Mouse (Mus musculus) myocyte (in vitro differentiated cells): ENCODE data around the gene Gm11985. TPM values are rescaled to one million over a fixed set of nuclear protein-coding genes. Genes with fewer than 3 reads are reported as not detected.

Experiments used
- H3K27me3 ChIP-seq: one replicate; pipeline ENCODE4 v1.6.1; 2011; ENCODE audit not compliant: control insufficient read depth, insufficient read depth, insufficient read length
- H3K36me3 ChIP-seq: one replicate; pipeline ENCODE4 v1.6.1; 2011; ENCODE audit not compliant: control insufficient read depth, insufficient read depth
- H3K4me2 ChIP-seq: one replicate; pipeline ENCODE4 v1.6.1; 2011; ENCODE audit warnings: low read depth, control low read depth
- H3K4me3 ChIP-seq: one replicate; pipeline ENCODE4 v1.5.1; 2011; ENCODE audit warnings: mild to moderate bottlenecking, control low read depth, moderate library complexity
- H3K79me2 ChIP-seq: one replicate; pipeline ENCODE4 v1.6.1; 2011; ENCODE audit not compliant: control insufficient read depth, insufficient read depth
- H3ac ChIP-seq: one replicate; pipeline ENCODE4 v1.6.1; 2011; ENCODE audit not compliant: control insufficient read depth, insufficient read length
- CEBPB ChIP-seq: IDR thresholded peaks from 2 replicates; pipeline ENCODE4 v1.6.1; 2011; ENCODE audit warnings: mild to moderate bottlenecking, moderate library complexity; ENCODE audit not compliant: poor library complexity, insufficient read depth, severe bottlenecking
- E2F4 ChIP-seq: IDR thresholded peaks from one replicate; pipeline ENCODE4 v1.6.1; 2011; ENCODE audit warnings: mild to moderate bottlenecking, control low read depth, moderate library complexity; ENCODE audit not compliant: insufficient read depth
- MAX ChIP-seq: IDR thresholded peaks from one replicate; pipeline ENCODE4 v1.6.1; 2011; ENCODE audit warnings: low read depth, mild to moderate bottlenecking, control low read depth
- MYOD1 ChIP-seq, 3 experiments: IDR thresholded peaks; one replicate each; pipeline ENCODE4 v1.6.1; 2011; ENCODE audit warnings: control low read depth in 2 of 3, low read depth in 2 of 3, mild to moderate bottlenecking in 2 of 3, moderate library complexity in 1 of 3; ENCODE audit not compliant: insufficient read length in 2 of 3, control insufficient read depth in 1 of 3
- MYOG ChIP-seq, 3 experiments: IDR thresholded peaks; one replicate each; pipeline ENCODE4 v1.6.1; 2011; ENCODE audit warnings: control low read depth in 2 of 3, low read depth in 2 of 3, mild to moderate bottlenecking in 2 of 3; ENCODE audit not compliant: insufficient read length in 2 of 3, control insufficient read depth in 1 of 3, insufficient read depth in 1 of 3
- POLR2A ChIP-seq: IDR thresholded peaks from one replicate; pipeline ENCODE4 v1.6.1; 2011; ENCODE audit warnings: low read depth, mild to moderate bottlenecking, control low read depth, moderate library complexity; ENCODE audit not compliant: insufficient read length
- POLR2AphosphoS2 ChIP-seq: IDR thresholded peaks from one replicate; pipeline ENCODE4 v1.6.1; 2011; ENCODE audit warnings: low read depth, control low read depth; ENCODE audit not compliant: insufficient read length
- REST ChIP-seq: IDR thresholded peaks from one replicate; pipeline ENCODE4 v1.6.1; 2011; ENCODE audit warnings: mild to moderate bottlenecking, control low read depth, moderate library complexity; ENCODE audit not compliant: insufficient read depth, insufficient read length
- SRF ChIP-seq: IDR thresholded peaks from one replicate; pipeline ENCODE4 v1.6.1; 2011; ENCODE audit warnings: low read depth; ENCODE audit not compliant: control insufficient read depth, insufficient read length
- TCF12 ChIP-seq: IDR thresholded peaks from one replicate; pipeline ENCODE4 v1.6.1; 2011; ENCODE audit warnings: mild to moderate bottlenecking, control low read depth; ENCODE audit not compliant: poor library complexity, insufficient read depth, severe bottlenecking
- TCF3 ChIP-seq: IDR thresholded peaks from one replicate; pipeline ENCODE4 v1.6.1; 2011; ENCODE audit warnings: low read depth, control low read depth; ENCODE audit not compliant: insufficient read length
- USF1 ChIP-seq: IDR thresholded peaks from one replicate; pipeline ENCODE4 v1.6.1; 2011; ENCODE audit warnings: low read depth, mild to moderate bottlenecking, control low read depth, moderate library complexity
- polyA plus RNA-seq: library from polyadenylated mRNA; unstranded; fragments of >200 nt; fragmentation: generic; extraction: Trizol; gene quantifications from one replicate; pipeline ENCODE4 v1.2.1, GENCODE M21; 2012; ENCODE audit warnings: missing spikeins

Gene Gm11985
- polyA plus RNA-seq, 1 experiment = not detected

GRCm38 (mm10) chr11:7233333-7233732 lies 45.0 kb upstream of the Gm11985 start:
- TF ChIP-seq POLR2AphosphoS2 (no peak), REST (no peak)
- H3K27me3 ChIP-seq = no peaks in the 10 kb centered on the region
- no peak overlapping the region for H3K4me3 ChIP-seq
- H3ac ChIP-seq = no peak overlapping the region
- H3K4me2 ChIP-seq = no peak overlapping the region
- no peaks in the 10 kb centered on the region for H3K36me3 ChIP-seq
- H3K79me2 ChIP-seq = no peaks in the 10 kb centered on the region

- Histone ChIP-seq H3K79me2 (no peaks in the 10 kb centered on the region), H3K27me3 (no peaks in the 10 kb centered on the region), H3K36me3 (no peaks in the 10 kb centered on the region), H3K4me2 (no peak overlapping the region), H3ac (no peak overlapping the region), H3K4me3 (no peak overlapping the region)
- no peak for TF ChIP-seq SRF
- no peak for TF ChIP-seq REST
- TF ChIP-seq CEBPB = no peak
- no peak for TF ChIP-seq POLR2AphosphoS2
- no peak for TF ChIP-seq MAX
- TF ChIP-seq E2F4 = no peak
- TF ChIP-seq TCF12 = no peak
- TF ChIP-seq POLR2A = no peak
- TF ChIP-seq MYOD1 (IDR thresholded peaks at IDR 0.05; ENCODE audit: control insufficient read depth in 1 of 3, insufficient read length in 2 of 3, low read depth in 2 of 3) = no peak
- no peak for TF ChIP-seq USF1
- TF ChIP-seq MYOG (IDR thresholded peaks at IDR 0.05; ENCODE audit: control insufficient read depth in 1 of 3, insufficient read depth in 1 of 3, insufficient read length in 2 of 3, low read depth in 2 of 3) = no peak
- no peak for TF ChIP-seq TCF3
These were observed 43.6 kb upstream of the Gm11985 start for GRCm38 (mm10) chr11:7231958-7232357.

- H3ac ChIP-seq = no peak overlapping the region
- H3K4me3 ChIP-seq = no peak overlapping the region
- no peaks in the 10 kb centered on the region for H3K27me3 ChIP-seq
- TF ChIP-seq MAX (no peak), MYOD1 (IDR thresholded peaks at IDR 0.05; ENCODE audit: control insufficient read depth in 1 of 3, insufficient read length in 2 of 3, low read depth in 2 of 3) (no peak)
- no peaks in the 10 kb centered on the region for H3K79me2 ChIP-seq
- H3K36me3 ChIP-seq = no peaks in the 10 kb centered on the region
- H3K4me2 ChIP-seq = no peak overlapping the region
These were observed 41.6 kb upstream of the Gm11985 start for GRCm38 (mm10) chr11:7230000-7230399.

- H3K4me2 ChIP-seq = no peak overlapping the region
- H3K27me3 ChIP-seq = no peaks in the 10 kb centered on the region
- H3K79me2 ChIP-seq = no peaks in the 10 kb centered on the region
- H3ac ChIP-seq = no peak overlapping the region
- H3K36me3 ChIP-seq = no peaks in the 10 kb centered on the region
- no peak overlapping the region for H3K4me3 ChIP-seq
- TF ChIP-seq REST = no peak
- no peak for TF ChIP-seq MYOG (IDR thresholded peaks at IDR 0.05; ENCODE audit: control insufficient read depth in 1 of 3, insufficient read depth in 1 of 3, insufficient read length in 2 of 3, low read depth in 2 of 3)
- TF ChIP-seq USF1 = no peak
- no peak for TF ChIP-seq SRF
- no peak for TF ChIP-seq E2F4
- no peak for TF ChIP-seq MYOD1 (IDR thresholded peaks at IDR 0.05; ENCODE audit: control insufficient read depth in 1 of 3, insufficient read length in 2 of 3, low read depth in 2 of 3)
- no peak for TF ChIP-seq POLR2AphosphoS2
- no peak for TF ChIP-seq MAX
- no peak for TF ChIP-seq TCF12
- no peak for TF ChIP-seq CEBPB
- TF ChIP-seq TCF3 = no peak
- no peak for TF ChIP-seq POLR2A
These were observed 39.7 kb upstream of the Gm11985 start for GRCm38 (mm10) chr11:7228107-7228506.

GRCm38 (mm10) chr11:7226810-7227550 lies 38.6 kb upstream of the Gm11985 start:
- no peak overlapping the region for H3ac ChIP-seq
- no peaks in the 10 kb centered on the region for H3K27me3 ChIP-seq
- H3K4me2 ChIP-seq = no peak overlapping the region
- no peaks in the 10 kb centered on the region for H3K79me2 ChIP-seq
- TF ChIP-seq POLR2AphosphoS2 (no peak), TCF3 (no peak), CEBPB (no peak), TCF12 (no peak), REST (no peak), MAX (no peak), MYOD1 (IDR thresholded peaks at IDR 0.05; ENCODE audit: control insufficient read depth in 1 of 3, insufficient read length in 2 of 3, low read depth in 2 of 3) (no peak), POLR2A (no peak), SRF (no peak), MYOG (IDR thresholded peaks at IDR 0.05; ENCODE audit: control insufficient read depth in 1 of 3, insufficient read depth in 1 of 3, insufficient read length in 2 of 3, low read depth in 2 of 3) (no peak), USF1 (no peak), E2F4 (no peak)
- H3K4me3 ChIP-seq = no peak overlapping the region
- no peaks in the 10 kb centered on the region for H3K36me3 ChIP-seq
